9 mouse cellular contexts compared by ENCODE assay signal in genomic region chr11:96760042-96760441, GRCm38 (mm10). TPM values are rescaled to one million over a fixed set of nuclear protein-coding genes. Genes with fewer than 3 reads are reported as not detected.
DNase-seq lines count a peak whose midpoint lies in the region; ATAC-seq lines count a peak whose summit lies in the region.
"Had no signal": no experiment of that assay in that cellular context is flagged by ENCODE, and none has a peak within 500 bp of the region (broad histone marks: within the 10 kb centered on the region; RNA-seq: fewer than 3 reads in every experiment).

No protein-coding gene starts in this region.

- H3K36me3 ChIP-seq in kidney, embryonic 16.5 days (ENCODE audit: insufficient read depth, low read length): no peaks in the 10 kb centered on the region
- H3K36me3 ChIP-seq in hindbrain, embryonic 10.5 days: no peaks in the 10 kb centered on the region
- H3K36me3 ChIP-seq: embryonic facial prominence, embryonic 12.5 days had no signal

- ATAC-seq in kidney, embryonic 16.5 days (ENCODE audit: low FRiP score, low TSS enrichment): peak; percentile 37; the same call in 1 of the 2 replicates
- peak; percentile 86 for ATAC-seq in neutrophil, adult 5-6 weeks (ENCODE audit: extremely low read depth, insufficient number of reproducible peaks, low FRiP score, poor library complexity, severe bottlenecking)

- no peak overlapping the region for H3K9ac ChIP-seq in kidney, embryonic 16.5 days (replicated peaks; ENCODE audit: low read length)
- H3K9ac ChIP-seq: embryonic facial prominence, embryonic 12.5 days had no signal

- DNase-seq in heart, adult 11 months: peak; percentile 96
- DNase-seq in heart, postnatal 25 days (ENCODE audit: low spot score): no peak
- DNase-seq in A20 (ENCODE audit: low read depth, low spot score): peak; percentile 80
- DNase-seq in NIH3T3 (ENCODE audit: low read depth): peak; percentile 81
- peak; percentile 79 for DNase-seq in embryo, embryonic 10 days (ENCODE audit: low spot score)
- no peak for DNase-seq in hindbrain, embryonic 10.5 days (ENCODE audit: low spot score)

- 58% methylated on average over 3 of the region's 3 CpGs for WGBS in kidney, embryonic 16.5 days
- WGBS in hindbrain, embryonic 10.5 days: 39% methylated on average over 3 of the region's 3 CpGs

- intact Hi-C loops in heart, postnatal 25 days (cut with DNase I): loop anchor here (1.0 to 5.0 kb wide), 3 partner anchors 17 to 152 kb away; partner anchors contain the start of gene Snx11

- no peaks in the 10 kb centered on the region for H3K9me3 ChIP-seq in kidney, embryonic 16.5 days (ENCODE audit: low read length)
- H3K9me3 ChIP-seq in hindbrain, embryonic 10.5 days: no peaks in the 10 kb centered on the region

- 0 out of 2 replicates have a peak, but pooled peaks cover 7% of the 10 kb centered on the region for H3K4me1 ChIP-seq in kidney, embryonic 16.5 days (ENCODE audit: insufficient read depth, low read length)
- H3K4me1 ChIP-seq in hindbrain, embryonic 10.5 days (replicated peaks): peaks cover 21% of the 10 kb centered on the region

- no peak overlapping the region for H3K4me3 ChIP-seq in kidney, embryonic 16.5 days (ENCODE audit: low read length)
- no peak overlapping the region for H3K4me3 ChIP-seq in hindbrain, embryonic 10.5 days
- H3K4me3 ChIP-seq: embryonic facial prominence, embryonic 12.5 days had no signal

- no peak overlapping the region for H3K27ac ChIP-seq in kidney, embryonic 16.5 days (ENCODE audit: low read length)
- no peak overlapping the region; the same call in 1 of the 2 replicates for H3K27ac ChIP-seq in hindbrain, embryonic 10.5 days
- H3K27ac ChIP-seq: embryonic facial prominence, embryonic 12.5 days had no signal

- H3K27me3 ChIP-seq in kidney, embryonic 16.5 days (ENCODE audit: insufficient read depth, low read length): no peaks in the 10 kb centered on the region
- no peaks in the 10 kb centered on the region; the same call in 1 of the 2 replicates for H3K27me3 ChIP-seq in hindbrain, embryonic 10.5 days (ENCODE audit: insufficient read depth, poor library complexity, severe bottlenecking)
- H3K27me3 ChIP-seq: embryonic facial prominence, embryonic 12.5 days had no signal

- no peak overlapping the region for H3K4me2 ChIP-seq in kidney, embryonic 16.5 days (replicated peaks; ENCODE audit: low read depth, low read length)
- H3K4me2 ChIP-seq: embryonic facial prominence, embryonic 12.5 days had no signal

RNA-seq across cellular contexts. Expression of gene Snx11, which starts 17.3 kb away (rescaled TPM):
- 10 to 100 TPM; 12.1 to 13.4 TPM for total RNA-seq in heart, postnatal 25 days (2021)
- 20.1 and 21.8 TPM in 2 replicates for polyA plus RNA-seq in kidney, embryonic 16.5 days (2015; fragmentation: Nextera tagmentation; extraction: Ambion mirVana)
- 66.2 and 79.5 TPM in 2 replicates for total RNA-seq in neutrophil, adult 5-6 weeks (2017)
- polyA plus RNA-seq in hindbrain, embryonic 10.5 days (2016; fragmentation: Nextera tagmentation; extraction: Ambion mirVana): 28.0 and 30.4 TPM in 2 replicates

RNA-seq across cellular contexts. Expression of gene Cbx1, which starts 28.9 kb away (rescaled TPM):
- 10 to 100 TPM; 36.6 to 39.0 TPM for total RNA-seq in heart, postnatal 25 days (2021)
- 109 and 121 TPM in 2 replicates for polyA plus RNA-seq in kidney, embryonic 16.5 days (2015; fragmentation: Nextera tagmentation; extraction: Ambion mirVana)
- 50.9 and 58.0 TPM in 2 replicates for total RNA-seq in neutrophil, adult 5-6 weeks (2017)
- 158 and 198 TPM in 2 replicates for polyA plus RNA-seq in hindbrain, embryonic 10.5 days (2016; fragmentation: Nextera tagmentation; extraction: Ambion mirVana)

Comparison
In these comparisons a context has a peak if more than half of its experiments do, and no peak if none do; other contexts are left out.
1. DNase-seq: peak in heart, adult 11 months (single experiment), A20 (single experiment), NIH3T3 (single experiment) and embryo, embryonic 10 days (single experiment); none in heart, postnatal 25 days (single experiment) and hindbrain, embryonic 10.5 days (single experiment).